Mouse (Mus musculus) right cerebral cortex, adult 2 months (tissue): Measurements from ENCODE around the gene Rabep2.

Source experiments
- DNase-seq, 2 experiments: peaks; one replicate each; pipeline ENCODE4 v3.0.0; 2021 to 2022; ENCODE audit warnings: low spot score in 2 of 2

The Rabep2 gene

GRCm38 (mm10) chr7:126430167-126430566, 1.6 kb downstream of the Rabep2 start:
- no peak for DNase-seq

GRCm38 (mm10) chr7:126434726-126435125, 6.2 kb downstream of the Rabep2 start:
- DNase-seq, result no peak

- no peak for DNase-seq
Observed at GRCm38 (mm10) chr7:126435801-126436200, 7.2 kb downstream of the Rabep2 start.

- DNase-seq, result peak; percentile 11
Observed at GRCm38 (mm10) chr7:126436851-126437250, 8.3 kb downstream of the Rabep2 start.

- no peak for DNase-seq
Observed at GRCm38 (mm10) chr7:126440134-126440533, 11.6 kb downstream of the Rabep2 start.

GRCm38 (mm10) chr7:126443997-126444396, 15.4 kb downstream of the Rabep2 start:
- DNase-seq, result no peak

GRCm38 (mm10) chr7:126444536-126444935, 16.0 kb downstream of the Rabep2 start:
- DNase-seq, result no peak

- no peak for DNase-seq
Observed at GRCm38 (mm10) chr7:126445104-126445815, 16.7 kb downstream of the Rabep2 start.

- DNase-seq, result no peak
Observed at GRCm38 (mm10) chr7:126446217-126446616, 17.7 kb downstream of the Rabep2 start.

- no peak for DNase-seq
Observed at GRCm38 (mm10) chr7:126448481-126448880, 19.9 kb downstream of the Rabep2 start.

GRCm38 (mm10) chr7:126449991-126450390, 21.4 kb downstream of the Rabep2 start:
- DNase-seq, result no peak

GRCm38 (mm10) chr7:126450641-126451040, 22.1 kb downstream of the Rabep2 start:
- DNase-seq, result no peak

GRCm38 (mm10) chr7:126452244-126452643, 23.7 kb downstream of the Rabep2 start:
- DNase-seq, result no peak

GRCm38 (mm10) chr7:126453861-126454260, 25.3 kb downstream of the Rabep2 start:
- DNase-seq, result no peak

- no peak for DNase-seq
Observed at GRCm38 (mm10) chr7:126455242-126455641, 26.7 kb downstream of the Rabep2 start.

GRCm38 (mm10) chr7:126456382-126457266, 28.1 kb downstream of the Rabep2 start:
- DNase-seq, result no peak

GRCm38 (mm10) chr7:126458225-126458624, 29.7 kb downstream of the Rabep2 start:
- no peak for DNase-seq

- DNase-seq, result no peak
Observed at GRCm38 (mm10) chr7:126458844-126459618, 30.5 kb downstream of the Rabep2 start.

- DNase-seq, result no peak
Observed at GRCm38 (mm10) chr7:126460623-126461399, 32.3 kb downstream of the Rabep2 start.

GRCm38 (mm10) chr7:126461626-126462025, 33.1 kb downstream of the Rabep2 start:
- DNase-seq, result no peak

GRCm38 (mm10) chr7:126463004-126463403, 34.4 kb downstream of the Rabep2 start, which contains the start of gene Atp2a1:
Atp2a1 (minus strand) TSS chr7:126463108.
- DNase-seq, result no peak
